Comparison of ENCODE assay signal across 8 mouse cellular contexts in the genomic region with DNA sequence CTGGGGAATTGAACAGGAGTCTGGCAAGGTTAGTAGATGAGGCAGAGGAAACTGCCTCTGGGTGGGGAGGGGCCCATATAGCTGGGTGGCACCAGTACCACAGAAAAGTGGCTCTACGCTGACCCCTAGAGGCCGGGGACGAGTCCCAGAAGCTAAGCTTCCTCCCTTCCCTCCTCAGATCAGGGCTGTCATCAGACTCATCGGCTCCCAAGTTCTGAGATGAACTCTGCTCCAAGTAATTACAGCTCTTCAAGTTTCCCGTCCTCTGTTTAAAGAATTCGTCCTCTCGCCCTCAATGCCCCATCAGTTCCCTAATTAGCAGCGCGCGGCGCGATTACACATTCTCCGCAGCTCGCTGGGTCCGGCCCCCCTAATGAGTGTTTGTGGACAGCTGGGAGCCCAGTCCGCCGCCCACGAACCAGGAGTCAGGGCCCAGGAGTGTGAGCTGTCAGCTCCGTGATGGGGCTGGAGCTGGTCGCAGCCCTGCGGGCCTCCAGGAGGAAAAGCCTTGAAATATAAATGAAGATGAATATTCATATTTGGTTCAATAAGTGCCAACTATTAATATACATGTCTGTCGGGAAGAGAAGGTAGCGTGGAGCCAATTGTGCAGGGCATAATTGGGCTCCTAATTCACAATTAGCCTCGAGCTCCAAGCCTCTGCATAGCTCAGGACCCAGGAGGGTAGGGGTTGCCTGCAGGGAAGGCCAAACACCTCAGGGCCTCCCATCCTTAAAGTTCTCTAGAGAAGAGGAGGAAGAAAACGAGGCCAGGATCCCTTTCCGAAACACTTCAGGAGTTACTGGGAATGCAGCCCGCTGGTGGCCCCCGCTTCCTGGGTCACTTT.
DNase-seq lines count a peak whose midpoint lies in the region; ATAC-seq and TF ChIP-seq lines count a peak whose summit lies in the region.

No protein-coding gene starts in this region.

- WGBS in embryonic facial prominence, embryonic 11.5 days = 17% methylated on average over 28 of the region's 28 CpGs
- 24% methylated on average over 28 of the region's 28 CpGs for WGBS in heart, embryonic 13.5 days
- WGBS in kidney, postnatal 0 days = 18% methylated on average over 28 of the region's 28 CpGs
- 30% methylated on average over 28 of the region's 28 CpGs for WGBS in liver, embryonic 13.5 days (ENCODE audit: insufficient replicate concordance)
- WGBS in neural tube, embryonic 15.5 days = 19% methylated on average over 28 of the region's 28 CpGs
- whole genome bisulfite sequencing in stomach, postnatal 0 days = 28% methylated on average over 28 of the region's 28 CpGs

- peak; percentile 73 for ATAC-seq in embryonic facial prominence, embryonic 11.5 days (replicated peaks; ENCODE audit: insufficient number of reproducible peaks, low FRiP score, low TSS enrichment, low read depth)
- no peak for ATAC-seq in heart, embryonic 13.5 days (ENCODE audit: extremely low read depth, insufficient number of reproducible peaks, low FRiP score, low TSS enrichment)
- ATAC-seq in kidney, postnatal 0 days (replicated peaks; ENCODE audit: low FRiP score, low read depth) = peak; percentile 78; the same call in 1 of the 2 replicates
- no peak for ATAC-seq in liver, embryonic 13.5 days (ENCODE audit: low read depth)
- no peak for ATAC-seq in neural tube, embryonic 15.5 days (ENCODE audit: low FRiP score)
- ATAC-seq in stomach, postnatal 0 days (ENCODE audit: low FRiP score, low TSS enrichment) = peak; percentile 68

- no peak for TF ChIP-seq EP300 in stomach, postnatal 0 days (optimal IDR thresholded peaks at IDR 0.05)

- no peak overlapping the region for H3K9ac ChIP-seq in embryonic facial prominence, embryonic 11.5 days (replicated peaks; ENCODE audit: low read length)
- H3K9ac ChIP-seq in heart, embryonic 13.5 days = no peak overlapping the region
- H3K9ac ChIP-seq in kidney, postnatal 0 days (ENCODE audit: low read depth, low read length) = no peak overlapping the region
- H3K9ac ChIP-seq in liver, embryonic 13.5 days = no peak overlapping the region
- no peak overlapping the region for H3K9ac ChIP-seq in neural tube, embryonic 15.5 days (replicated peaks)
- no peak overlapping the region for H3K9ac ChIP-seq in stomach, postnatal 0 days (ENCODE audit: low read length)

- H3K9me3 ChIP-seq in embryonic facial prominence, embryonic 11.5 days (replicated peaks; ENCODE audit: control insufficient read depth, low read length) = no peaks in the 10 kb centered on the region
- H3K9me3 ChIP-seq in heart, embryonic 13.5 days = no peaks in the 10 kb centered on the region
- no peaks in the 10 kb centered on the region for H3K9me3 ChIP-seq in kidney, postnatal 0 days (replicated peaks; ENCODE audit: low read length)
- H3K9me3 ChIP-seq in liver, embryonic 13.5 days (replicated peaks) = no peaks in the 10 kb centered on the region
- no peaks in the 10 kb centered on the region for H3K9me3 ChIP-seq in neural tube, embryonic 15.5 days (replicated peaks)
- no peaks in the 10 kb centered on the region for H3K9me3 ChIP-seq in stomach, postnatal 0 days (ENCODE audit: control insufficient read depth, low read length)

- no peaks in the 10 kb centered on the region for H3K36me3 ChIP-seq in embryonic facial prominence, embryonic 11.5 days (replicated peaks; ENCODE audit: control insufficient read depth, insufficient read depth, low read depth, low read length)
- H3K36me3 ChIP-seq in heart, embryonic 13.5 days = no peaks in the 10 kb centered on the region
- no peaks in the 10 kb centered on the region for H3K36me3 ChIP-seq in kidney, postnatal 0 days (ENCODE audit: insufficient read depth, low read length)
- no peaks in the 10 kb centered on the region for H3K36me3 ChIP-seq in liver, embryonic 13.5 days
- H3K36me3 ChIP-seq in neural tube, embryonic 15.5 days = no peaks in the 10 kb centered on the region
- H3K36me3 ChIP-seq in stomach, postnatal 0 days (ENCODE audit: control insufficient read depth, insufficient read depth, low read length) = no peaks in the 10 kb centered on the region

- no peak overlapping the region for H3K4me3 ChIP-seq in embryonic facial prominence, embryonic 11.5 days (ENCODE audit: low read depth, low read length)
- peak overlapping the region; percentile 24 for H3K4me3 ChIP-seq in heart, embryonic 13.5 days
- no peak overlapping the region for H3K4me3 ChIP-seq in kidney, postnatal 0 days (replicated peaks; ENCODE audit: low read depth, low read length)
- no peak overlapping the region for H3K4me3 ChIP-seq in liver, embryonic 13.5 days (replicated peaks)
- no peak overlapping the region for H3K4me3 ChIP-seq in neural tube, embryonic 15.5 days (replicated peaks)
- H3K4me3 ChIP-seq in stomach, postnatal 0 days (ENCODE audit: low read depth, low read length) = no peak overlapping the region

- H3K27ac ChIP-seq in embryonic facial prominence, embryonic 11.5 days (replicated peaks; ENCODE audit: low read depth, low read length) = no peak overlapping the region
- H3K27ac ChIP-seq in heart, embryonic 13.5 days (replicated peaks) = no peak overlapping the region
- H3K27ac ChIP-seq in kidney, postnatal 0 days = no peak overlapping the region
- no peak overlapping the region for H3K27ac ChIP-seq in liver, embryonic 13.5 days
- H3K27ac ChIP-seq in neural tube, embryonic 15.5 days (replicated peaks) = no peak overlapping the region
- no peak overlapping the region for H3K27ac ChIP-seq in stomach, postnatal 0 days (replicated peaks)

- intact Hi-C loops in heart, postnatal 25 days (cut with DNase I) = loop anchor here (5.0 kb wide), 1 partner anchor 118 kb away; no protein-coding TSS in a partner anchor

- H3K27me3 ChIP-seq in embryonic facial prominence, embryonic 11.5 days (ENCODE audit: control insufficient read depth, insufficient read depth, low read length) = no peaks in the 10 kb centered on the region
- H3K27me3 ChIP-seq in heart, embryonic 13.5 days (replicated peaks) = peaks cover 41% of the 10 kb centered on the region
- no peaks in the 10 kb centered on the region; the same call in 1 of the 2 replicates for H3K27me3 ChIP-seq in kidney, postnatal 0 days (ENCODE audit: insufficient read depth, low read length)
- H3K27me3 ChIP-seq in liver, embryonic 13.5 days = no peaks in the 10 kb centered on the region
- H3K27me3 ChIP-seq in neural tube, embryonic 15.5 days (replicated peaks) = peaks cover 13% of the 10 kb centered on the region
- no peaks in the 10 kb centered on the region for H3K27me3 ChIP-seq in stomach, postnatal 0 days (ENCODE audit: control insufficient read depth, insufficient read depth, low read length)

- peak; percentile 67 for TF ChIP-seq CTCF in kidney, postnatal 0 days (IDR thresholded peaks at IDR 0.05; ENCODE audit: low read depth)
- peak; percentile 70 for TF ChIP-seq CTCF in stomach, postnatal 0 days (IDR thresholded peaks at IDR 0.05; ENCODE audit: low read depth)

- peak; percentile 94 for DNase-seq in heart, adult 11 months
- DNase-seq in heart, postnatal 25 days (ENCODE audit: low spot score) = no peak
- DNase-seq in embryonic facial prominence, embryonic 11.5 days (ENCODE audit: low spot score) = peak; percentile 72
- DNase-seq in kidney, postnatal 0 days (ENCODE audit: low spot score) = peak; percentile 58
- DNase-seq in liver, embryonic 13.5 days = peak; percentile 11
- DNase-seq in stomach, postnatal 0 days (ENCODE audit: low spot score) = peak; percentile 50

- no peaks in the 10 kb centered on the region for H3K4me1 ChIP-seq in embryonic facial prominence, embryonic 11.5 days (ENCODE audit: control insufficient read depth, insufficient read depth, low read length)
- H3K4me1 ChIP-seq in heart, embryonic 13.5 days = peaks cover 3% of the 10 kb centered on the region; the same call in 1 of the 2 replicates
- H3K4me1 ChIP-seq in kidney, postnatal 0 days (replicated peaks; ENCODE audit: insufficient read depth, low read length) = peaks cover 6% of the 10 kb centered on the region; the same call in 1 of the 2 replicates
- no peaks in the 10 kb centered on the region for H3K4me1 ChIP-seq in liver, embryonic 13.5 days (replicated peaks)
- H3K4me1 ChIP-seq in neural tube, embryonic 15.5 days = peaks cover 16% of the 10 kb centered on the region
- H3K4me1 ChIP-seq in stomach, postnatal 0 days (replicated peaks; ENCODE audit: control insufficient read depth, insufficient read depth) = no peaks in the 10 kb centered on the region

- peak overlapping the region; percentile 25 for H3K4me2 ChIP-seq in embryonic facial prominence, embryonic 11.5 days (ENCODE audit: low read depth, low read length)
- peak overlapping the region; percentile 56 for H3K4me2 ChIP-seq in heart, embryonic 13.5 days
- H3K4me2 ChIP-seq in kidney, postnatal 0 days (ENCODE audit: low read length) = peak overlapping the region; percentile 41
- H3K4me2 ChIP-seq in liver, embryonic 13.5 days = no peak overlapping the region
- H3K4me2 ChIP-seq in neural tube, embryonic 15.5 days = peak overlapping the region; percentile 45
- 0 out of 2 replicates have a peak overlapping the region, but pooled peaks have one; percentile 14 for H3K4me2 ChIP-seq in stomach, postnatal 0 days (replicated peaks; ENCODE audit: low read depth)

Comparison
In these comparisons a context has a peak if more than half of its experiments do, and no peak if none do; other contexts are left out.
1. ATAC-seq: peak in embryonic facial prominence, embryonic 11.5 days (single experiment), kidney, postnatal 0 days (single experiment) and stomach, postnatal 0 days (single experiment); none in heart, embryonic 13.5 days (single experiment), liver, embryonic 13.5 days (single experiment) and neural tube, embryonic 15.5 days (single experiment).